Mouse (Mus musculus): ENCODE measurements around the gene 4930404N11Rik.

The 4930404N11Rik gene

DNA sequence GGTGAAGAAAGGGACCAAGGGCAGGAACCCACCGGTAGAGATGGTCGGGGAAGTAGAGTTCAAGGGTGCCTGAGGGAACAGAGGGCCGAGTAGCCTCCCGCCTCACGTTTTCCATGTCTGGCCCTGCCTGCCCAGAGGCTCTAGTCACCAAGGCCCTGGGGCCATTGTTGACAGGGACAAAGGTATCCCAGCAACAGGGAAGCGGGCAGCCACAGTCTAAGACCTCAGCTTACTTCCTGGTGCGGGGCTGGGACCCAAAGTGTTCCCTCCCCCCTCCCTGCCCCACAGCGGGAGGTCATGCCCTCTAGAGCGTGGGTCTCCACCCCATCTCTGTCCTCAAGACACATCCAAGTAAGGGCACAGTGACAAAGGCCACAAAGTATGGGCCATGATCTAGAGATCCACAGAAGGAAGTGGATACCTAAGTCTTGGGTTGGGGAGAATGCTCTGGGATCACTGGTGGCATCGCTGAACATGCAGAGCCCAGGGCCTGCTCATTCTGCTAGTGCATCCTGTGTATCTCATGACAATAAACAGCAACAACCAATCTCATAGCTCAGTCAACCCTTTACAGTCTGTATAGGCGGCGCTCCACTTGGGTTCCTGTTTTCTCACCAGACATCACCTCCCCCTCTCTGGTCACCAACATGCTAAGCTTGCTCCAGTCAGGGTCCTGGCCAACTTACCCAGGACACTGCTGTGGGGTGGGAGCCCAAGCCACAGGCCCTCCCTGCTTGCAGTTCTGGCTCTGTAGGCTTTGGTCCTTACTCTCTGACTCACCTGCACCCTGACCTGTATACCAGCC is at the start of gene 4930404N11Rik:
Gene 4930404N11Rik (minus strand): TSS at position 145 of the 805 bp plus-strand sequence.
- peak; percentile 15 for DNase-seq (ENCODE audit: low read depth)

DNA sequence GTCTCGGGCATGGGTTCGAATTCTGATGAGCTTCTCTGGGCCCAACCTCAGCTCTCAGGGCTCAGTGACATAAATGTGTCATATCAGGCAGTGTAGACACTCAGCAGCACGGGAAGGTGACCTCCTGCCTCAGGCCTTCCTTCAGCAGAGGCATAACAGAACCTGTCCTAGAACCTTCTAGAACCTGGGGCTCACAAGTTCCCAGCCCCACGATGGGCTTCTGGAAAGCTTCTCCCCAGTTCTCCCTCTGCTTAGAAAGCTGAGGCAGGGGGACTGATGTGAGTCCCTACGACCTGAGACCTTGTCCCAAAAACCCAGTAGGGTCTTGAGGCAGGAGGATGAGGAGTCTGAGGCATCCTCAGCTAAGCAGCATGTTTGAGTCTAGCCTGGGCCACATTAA is 49.5 kb upstream of the 4930404N11Rik start:
- DNase-seq (ENCODE audit: low read depth), result no peak

DNA sequence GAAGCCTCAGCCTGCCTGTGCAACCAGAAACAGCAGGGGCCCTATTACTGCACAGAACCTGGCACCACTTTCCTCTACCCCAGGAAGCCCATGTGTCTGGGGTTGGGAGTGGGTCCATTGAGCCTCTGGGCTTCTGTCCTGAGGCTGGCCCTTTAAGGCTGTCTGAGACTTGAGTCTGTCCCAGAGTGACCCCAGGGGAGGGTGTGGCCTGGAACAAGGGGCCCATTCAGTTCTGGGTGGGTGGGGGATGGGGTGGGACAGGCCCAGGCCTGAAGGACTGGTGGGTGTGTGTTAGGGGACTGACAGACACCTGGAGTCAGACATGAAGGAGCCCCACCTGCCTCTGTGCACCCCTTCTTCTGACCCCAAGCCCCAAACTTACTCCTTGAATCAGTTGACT is 49.1 kb upstream of the 4930404N11Rik start:
- peak; percentile 62 for DNase-seq (ENCODE audit: low read depth)

DNA sequence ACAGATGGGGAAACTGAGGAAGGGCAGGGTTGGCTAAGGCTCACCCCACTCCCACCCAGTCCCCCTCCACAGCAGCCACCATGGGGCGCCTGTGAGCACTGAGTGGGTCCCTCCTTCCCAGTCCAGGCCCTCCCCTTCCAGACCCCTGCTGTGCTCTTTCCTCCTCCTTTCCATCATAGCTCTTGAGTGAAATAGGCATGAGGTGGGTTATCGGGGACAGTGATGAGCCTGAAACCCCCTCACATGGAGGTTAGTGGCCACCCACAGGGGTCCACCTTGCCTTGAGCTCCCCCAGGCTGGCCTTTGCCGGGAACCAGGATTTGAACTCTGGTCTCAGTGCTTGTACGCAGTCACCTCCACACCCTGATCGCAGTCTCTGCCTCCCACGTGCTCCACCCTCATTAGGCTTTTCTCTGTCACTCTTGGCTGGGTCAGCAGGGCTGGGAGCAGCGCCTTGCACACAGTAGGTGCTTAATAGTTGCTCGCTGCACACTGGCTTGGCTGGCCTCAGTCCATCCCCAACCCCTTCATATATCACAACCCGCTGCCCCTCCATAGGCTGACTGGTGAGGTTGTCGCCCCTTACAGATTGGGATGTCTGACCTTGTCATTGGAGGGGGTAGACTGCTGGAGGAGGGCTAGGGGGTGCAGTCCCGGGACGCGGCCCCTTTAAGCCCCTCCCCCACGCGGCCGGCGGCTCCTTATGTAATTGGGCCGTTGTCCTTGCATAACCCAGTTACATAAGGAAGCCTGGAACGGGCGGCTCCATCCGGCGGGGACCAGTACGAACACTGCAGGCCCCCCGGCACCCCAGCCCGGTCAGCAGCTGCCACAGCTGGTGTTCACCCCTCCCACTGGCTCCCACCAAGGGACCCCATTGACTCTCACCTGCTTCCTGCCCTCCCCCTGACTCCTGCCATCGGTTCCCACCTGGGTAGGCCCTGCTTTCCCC is 48.0 kb upstream of the 4930404N11Rik start:
- DNase-seq (ENCODE audit: low read depth), result peak; percentile 32

DNA sequence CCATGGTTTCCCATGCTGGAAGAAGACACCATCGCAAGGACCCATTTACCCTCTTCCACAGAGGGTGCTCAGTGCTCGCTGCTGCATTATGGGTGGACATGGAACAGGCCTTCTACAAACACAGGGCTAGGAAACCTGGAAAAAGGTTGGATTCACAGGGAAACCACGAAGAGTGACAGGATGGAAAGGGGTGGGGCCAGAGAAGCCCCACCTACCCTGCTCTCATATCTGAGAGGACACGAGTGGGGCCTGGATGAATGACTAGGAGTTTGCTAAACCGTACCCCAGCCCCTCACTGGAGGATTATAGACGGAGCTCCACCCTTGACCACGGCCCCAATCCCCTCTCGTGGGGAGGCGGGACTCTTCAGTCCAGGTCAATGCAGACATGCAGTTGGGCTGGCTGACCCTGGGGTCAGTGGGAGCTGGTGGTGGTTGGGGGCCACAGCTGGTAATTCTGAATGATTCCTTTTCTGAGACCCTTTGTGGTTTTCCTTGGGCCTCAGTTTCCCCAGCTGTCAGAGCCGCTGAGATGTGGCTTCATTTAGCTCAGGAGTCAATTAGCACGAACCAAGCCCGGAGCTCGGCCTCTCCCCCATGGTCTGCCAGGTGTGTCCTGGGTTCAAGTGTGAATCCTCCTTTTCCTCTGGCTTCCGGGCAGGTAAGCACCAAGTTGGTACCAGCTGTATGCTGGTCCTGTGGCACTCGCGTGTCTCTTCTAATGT is 47.1 kb upstream of the 4930404N11Rik start:
- DNase-seq (ENCODE audit: low read depth), result peak; percentile 41

DNA sequence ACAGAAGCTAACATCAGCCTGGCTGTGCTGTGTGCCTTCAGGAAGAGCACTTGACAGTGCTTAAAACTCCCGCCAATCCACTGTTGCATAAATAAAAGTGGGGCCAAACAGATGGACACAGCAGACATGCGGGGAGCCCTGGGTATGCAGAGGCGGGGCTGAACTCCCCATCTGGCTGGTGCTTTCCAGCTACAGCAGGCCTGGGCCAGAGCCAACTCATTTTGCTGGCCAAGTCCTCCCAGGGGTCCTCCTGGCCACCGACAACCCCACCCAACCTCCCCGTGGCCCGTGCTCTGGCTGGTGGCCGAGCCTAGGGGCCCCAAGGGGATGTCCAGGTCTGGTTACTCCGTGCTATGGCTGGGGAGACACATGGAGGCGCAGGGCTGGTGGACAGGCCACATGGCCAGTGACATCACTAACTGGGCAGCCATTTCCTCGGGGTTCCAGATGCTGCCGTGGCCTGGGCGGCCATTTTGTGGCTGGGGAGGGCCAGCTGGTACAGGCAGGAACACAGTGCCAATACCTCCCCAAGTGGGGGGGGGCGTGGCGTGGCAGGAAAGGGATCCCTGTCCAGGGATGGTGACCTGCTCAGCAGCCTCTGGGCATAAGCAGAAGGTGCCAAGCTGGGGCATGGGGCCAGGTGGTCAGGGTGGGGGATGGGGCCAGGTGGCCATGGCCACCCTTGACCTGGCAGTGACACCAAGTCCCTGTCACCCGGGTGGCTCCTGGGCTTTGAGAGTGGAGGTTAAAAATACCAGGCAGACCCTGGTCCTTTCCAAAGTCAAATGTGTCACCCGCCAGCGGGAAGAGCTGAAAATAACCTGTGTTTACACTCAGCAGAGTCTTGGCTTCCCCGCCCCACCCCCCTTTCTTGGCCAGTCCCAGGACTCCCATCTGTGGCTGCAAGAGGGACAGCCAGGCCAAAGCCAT is 46.1 kb upstream of the 4930404N11Rik start:
- DNase-seq (ENCODE audit: low read depth), result peak; percentile 81

DNA sequence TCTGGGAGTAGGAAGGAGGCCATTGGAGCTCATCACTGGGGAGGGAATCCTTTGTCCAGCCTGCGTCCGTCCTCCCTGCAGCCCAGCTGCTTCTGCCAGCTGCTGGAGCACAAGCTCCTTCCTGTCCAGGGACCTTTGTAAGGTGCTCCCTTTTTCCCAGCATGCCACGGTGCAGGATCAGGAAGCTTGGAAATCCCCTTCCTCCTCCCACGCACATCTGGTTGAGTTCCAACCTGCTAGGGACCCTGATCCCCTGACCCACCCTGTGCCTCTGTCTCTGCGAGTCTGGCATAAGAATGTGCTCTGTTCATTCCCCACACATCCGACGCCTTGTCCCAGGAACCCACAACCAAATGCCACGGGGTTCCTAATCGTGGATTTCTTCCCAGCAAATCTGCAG is 45.4 kb upstream of the 4930404N11Rik start:
- DNase-seq (ENCODE audit: low read depth), result no peak

DNA sequence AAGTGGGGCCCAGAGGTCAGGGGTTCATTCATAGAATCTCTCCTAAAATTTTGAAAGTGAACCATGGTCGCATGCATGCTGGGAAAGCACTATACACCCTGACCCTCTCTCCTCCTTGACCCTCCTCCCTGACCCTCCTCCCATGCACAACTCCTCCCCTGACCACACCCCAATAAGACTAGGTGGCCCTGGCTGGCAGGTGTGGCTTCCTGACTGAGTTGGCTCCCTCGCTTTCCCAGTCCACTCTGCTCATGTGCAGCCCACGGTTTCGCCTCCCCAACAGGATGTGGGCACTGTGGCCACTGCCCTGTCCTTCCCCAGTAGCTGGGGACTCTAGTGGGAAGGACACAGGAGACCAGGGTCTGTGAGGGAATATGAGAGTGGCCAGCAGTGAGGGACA is 44.7 kb upstream of the 4930404N11Rik start:
- DNase-seq (ENCODE audit: low read depth), result no peak

DNA sequence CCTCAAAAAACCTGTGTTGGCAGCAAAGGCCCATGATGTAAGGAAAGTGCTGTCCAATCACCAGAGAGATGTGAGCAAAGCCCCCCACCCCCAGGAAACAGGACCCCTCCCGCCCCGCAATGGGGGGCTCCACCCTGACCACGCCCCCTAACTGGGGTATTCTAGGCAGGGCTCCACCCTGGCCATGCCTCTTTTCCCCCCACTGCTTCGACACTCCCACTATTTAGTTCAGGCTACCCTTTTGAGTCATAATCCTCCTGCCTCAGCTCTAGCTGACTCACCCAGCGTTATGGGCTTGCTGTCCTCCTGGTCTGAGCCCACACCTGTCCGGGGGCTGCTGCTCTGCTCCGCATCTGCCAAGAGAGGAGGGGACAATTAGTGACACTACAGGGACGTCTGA is 43.7 kb upstream of the 4930404N11Rik start:
- DNase-seq (ENCODE audit: low read depth), result no peak

DNA sequence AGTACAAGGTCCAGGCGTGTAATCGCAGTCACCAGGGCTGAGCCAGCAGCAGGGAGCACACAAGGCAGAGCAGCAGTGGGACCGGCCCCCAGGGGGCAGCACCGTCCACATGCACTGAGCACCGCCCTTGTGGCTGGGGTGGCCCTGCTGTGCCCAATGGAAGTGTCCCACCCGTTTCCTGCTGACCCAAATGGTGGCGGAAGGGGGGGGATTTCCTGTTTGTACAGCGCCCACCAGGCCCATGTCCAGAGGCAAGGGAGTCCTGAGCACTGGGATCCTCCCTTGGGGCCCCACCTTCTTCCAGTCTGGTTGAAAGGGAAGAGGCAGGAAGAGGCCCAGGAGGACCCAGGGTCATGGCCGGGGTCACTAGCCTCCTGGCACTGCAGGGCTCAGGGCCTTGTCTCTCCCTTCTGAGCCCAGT is 43.3 kb upstream of the 4930404N11Rik start:
- DNase-seq (ENCODE audit: low read depth), result peak; percentile 71

DNA sequence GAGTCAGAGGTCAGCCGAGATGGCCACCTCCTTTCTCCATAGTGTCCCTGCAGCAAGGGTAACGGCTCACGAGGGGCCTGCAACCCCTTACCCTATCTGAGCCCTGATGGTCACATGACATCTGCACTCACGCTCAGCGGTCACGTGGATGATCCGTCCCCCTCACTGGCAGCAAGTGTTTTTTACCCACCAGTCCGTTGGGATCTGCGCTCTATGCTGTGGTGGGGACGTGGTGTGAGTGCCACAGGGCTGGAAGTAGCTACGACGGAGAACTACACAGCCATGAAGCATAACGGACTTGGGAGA is 42.8 kb upstream of the 4930404N11Rik start:
- DNase-seq (ENCODE audit: low read depth), result no peak

DNA sequence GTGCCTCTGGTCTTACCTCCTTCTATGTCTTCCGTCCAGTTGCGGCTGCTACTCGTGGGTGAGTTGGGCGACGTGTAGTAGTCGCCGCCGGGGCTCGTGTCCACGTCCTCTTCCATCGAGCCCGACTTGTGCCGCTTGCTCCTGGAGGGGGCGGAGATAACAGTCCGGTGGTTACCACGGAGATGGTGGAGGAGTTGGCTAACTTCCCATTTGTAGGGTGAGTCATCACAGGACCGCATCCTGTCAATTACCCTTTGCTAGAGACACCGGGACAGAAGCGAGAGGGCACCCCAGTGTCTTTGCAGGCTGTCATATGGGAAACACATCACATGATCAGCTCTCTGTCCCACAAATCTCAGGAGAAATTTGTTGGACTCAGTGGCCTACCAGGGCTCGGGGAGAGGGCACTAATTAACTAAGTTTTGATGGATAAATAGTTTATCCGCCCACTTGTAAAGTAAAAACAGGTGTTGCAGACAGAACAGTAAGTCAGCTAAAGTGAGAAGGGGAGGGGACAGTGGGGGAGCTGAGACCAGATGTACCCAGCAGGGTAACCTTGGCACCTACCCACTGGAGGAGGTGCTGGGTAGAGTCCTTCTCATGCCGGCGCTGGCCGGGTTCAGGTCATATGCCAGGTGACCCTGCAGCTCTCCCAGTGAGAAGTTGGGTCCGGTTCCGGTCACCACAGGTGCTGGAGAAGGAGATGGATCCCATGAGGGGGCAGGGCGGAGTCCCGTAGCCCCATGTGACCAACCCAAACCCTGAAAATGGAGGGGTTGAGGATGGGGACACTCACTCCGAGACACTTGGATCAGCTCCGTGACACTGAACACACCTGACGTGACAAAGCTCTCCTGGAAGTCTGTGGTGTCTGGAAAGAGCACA is 42.2 kb upstream of the 4930404N11Rik start:
- peak; percentile 97 for DNase-seq (ENCODE audit: low read depth)

DNA sequence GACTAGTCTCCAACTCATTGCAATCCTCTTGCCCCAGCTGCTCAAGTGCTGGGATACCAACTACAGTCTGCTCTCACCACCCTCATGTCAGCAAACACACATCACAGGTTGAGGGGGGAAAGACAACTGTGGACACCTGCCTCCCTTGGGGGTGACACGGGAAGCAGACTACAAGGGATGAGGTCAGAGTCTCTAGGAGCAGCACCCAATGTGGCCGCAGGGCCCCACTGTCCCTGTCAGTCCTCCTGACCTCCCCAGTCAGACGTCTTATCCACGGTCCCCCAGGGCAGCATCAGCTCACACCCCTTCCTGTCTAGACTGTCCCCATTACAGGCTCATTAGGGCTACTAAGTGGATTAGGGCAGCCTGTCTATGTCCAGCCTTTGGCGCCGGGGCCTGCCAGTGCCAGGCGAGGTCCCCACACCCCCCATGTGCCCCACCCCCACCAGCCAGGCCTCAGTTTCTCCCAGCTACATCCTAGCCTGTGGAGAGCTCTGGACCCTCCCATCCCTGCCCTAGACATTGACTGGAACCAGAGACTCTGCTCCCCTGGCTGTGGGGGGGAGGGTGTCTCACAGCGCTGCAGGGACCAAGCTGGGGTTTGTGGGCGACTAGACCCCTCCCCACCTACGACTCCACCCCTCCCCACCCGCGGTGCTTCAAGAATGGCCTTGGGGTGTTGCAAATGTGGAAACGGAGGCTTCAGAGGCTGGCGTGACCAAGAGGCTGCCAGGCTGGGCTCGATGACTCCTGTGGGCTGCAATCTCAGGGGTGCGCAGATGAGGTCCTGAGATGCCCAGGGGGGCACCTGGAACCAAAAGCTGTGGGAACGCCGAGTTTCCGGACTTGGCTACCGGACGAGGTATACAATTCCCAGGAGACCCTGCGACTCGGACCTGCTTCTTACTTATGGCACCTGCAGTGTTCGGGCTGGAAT is 41.2 kb upstream of the 4930404N11Rik start:
- DNase-seq (ENCODE audit: low read depth), result no peak

DNA sequence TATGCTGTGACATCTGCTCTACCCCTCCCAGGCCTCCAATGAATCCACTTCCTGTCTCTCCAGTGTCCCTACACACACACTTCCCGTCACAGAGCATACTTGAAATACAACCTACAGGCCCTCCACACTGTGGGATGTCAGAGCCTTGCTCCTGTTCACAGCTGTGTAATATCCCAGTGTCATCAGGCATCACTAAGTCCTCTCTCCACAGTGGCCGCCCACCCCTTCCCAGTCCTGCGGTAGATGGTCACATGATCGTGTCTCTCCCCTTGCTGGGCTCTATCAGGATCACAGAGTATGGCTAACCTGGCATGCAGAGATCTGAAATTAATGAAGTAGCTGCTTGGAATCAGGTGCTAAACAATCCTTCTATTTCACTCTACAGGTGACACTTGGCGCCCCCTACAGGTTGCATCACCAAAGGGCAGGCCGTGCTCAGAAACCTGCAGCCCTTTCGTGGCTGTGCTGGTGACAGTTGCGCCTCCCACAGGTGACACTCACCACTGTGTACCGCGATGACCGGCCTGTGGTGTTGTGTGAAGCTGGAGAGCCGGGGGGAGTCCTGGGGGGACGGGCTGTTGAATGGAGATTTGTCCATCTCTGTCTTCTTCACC is 40.1 kb upstream of the 4930404N11Rik start:
- DNase-seq (ENCODE audit: low read depth), result peak; percentile 66

DNA sequence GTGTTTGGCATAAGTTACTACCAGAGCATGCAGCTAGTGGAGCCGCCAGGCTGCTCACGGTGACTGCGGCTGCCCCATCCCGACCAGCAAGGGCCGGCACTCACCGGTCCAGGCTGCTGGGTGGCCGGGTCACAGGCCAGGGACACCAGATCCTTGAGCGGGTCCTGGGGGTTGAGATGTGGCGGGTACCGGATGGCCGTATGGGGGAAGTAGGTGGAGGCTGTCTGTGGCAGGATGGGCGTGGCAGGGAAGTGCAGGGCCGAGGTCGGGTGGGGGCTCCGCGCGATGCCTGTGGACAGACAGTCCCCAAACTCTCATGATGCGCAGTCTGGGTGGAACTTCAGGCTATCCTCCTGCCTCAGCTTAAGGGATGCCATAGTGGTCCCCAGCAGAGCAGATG is 39.1 kb upstream of the 4930404N11Rik start:
- no peak for DNase-seq (ENCODE audit: low read depth)

DNA sequence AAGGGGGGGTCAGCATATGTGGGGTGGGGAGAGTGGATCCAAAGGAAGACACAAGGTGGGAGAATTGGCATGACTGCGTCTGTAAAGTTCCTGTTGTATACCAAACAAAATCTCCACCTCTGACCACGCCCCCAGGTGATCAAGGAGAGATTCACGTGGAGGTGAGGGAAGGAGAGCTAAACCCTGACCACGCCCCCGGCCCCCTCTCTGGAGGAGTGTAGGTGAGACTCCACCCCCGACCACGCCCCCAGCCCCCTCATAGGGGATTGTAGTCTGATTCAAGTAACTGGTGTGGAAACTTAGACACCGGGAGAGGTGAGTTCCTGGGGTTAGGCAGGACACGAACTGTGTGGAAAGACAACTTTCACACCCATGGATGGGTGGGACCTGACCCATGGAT is 38.5 kb upstream of the 4930404N11Rik start:
- no peak for DNase-seq (ENCODE audit: low read depth)

DNA sequence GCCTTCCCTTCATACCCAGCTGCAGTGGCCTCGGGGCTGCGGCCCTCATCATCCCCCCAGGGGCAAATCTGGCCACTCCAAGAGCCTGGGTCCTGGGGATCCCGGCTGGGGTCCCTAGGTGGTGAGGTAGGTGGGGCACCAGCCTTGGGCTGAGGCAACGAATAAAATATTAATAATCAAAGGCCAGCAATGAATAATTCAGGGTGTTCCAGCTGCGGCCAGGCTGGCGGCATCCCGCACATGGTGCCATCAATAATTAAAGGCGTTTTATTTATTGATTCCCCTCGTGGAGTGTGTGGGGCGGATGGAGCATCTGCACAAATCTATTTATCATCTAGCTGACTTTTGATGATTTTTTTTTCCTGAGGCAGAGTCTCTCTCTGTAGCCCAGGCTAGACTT is 37.9 kb upstream of the 4930404N11Rik start:
- DNase-seq (ENCODE audit: low read depth), result no peak

DNA sequence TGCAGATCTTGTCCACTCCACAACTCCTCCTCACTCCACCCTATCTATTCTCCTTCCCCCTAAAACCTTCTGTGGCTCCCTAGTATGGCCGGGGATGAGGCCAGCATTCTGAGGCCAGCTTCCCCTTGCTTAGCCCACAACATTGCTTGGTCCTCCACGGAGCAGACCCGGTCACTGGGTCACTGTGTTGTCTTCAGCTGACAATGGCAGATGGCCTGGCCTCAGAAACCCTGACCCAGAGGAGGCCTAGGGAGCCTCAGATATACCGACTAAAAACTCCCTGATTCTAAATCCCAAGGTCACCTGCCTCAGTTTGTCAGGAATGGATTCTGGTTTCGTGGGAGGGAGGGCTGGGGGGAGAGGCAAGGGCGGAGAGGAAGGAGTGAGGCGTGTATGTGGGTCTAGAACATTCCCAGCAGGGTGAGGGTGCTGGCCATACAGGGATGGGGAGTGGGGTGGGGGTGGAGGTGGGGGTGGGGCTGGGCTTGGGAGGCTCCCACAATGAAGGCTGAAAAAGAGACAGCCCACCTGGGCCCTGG is 36.7 kb upstream of the 4930404N11Rik start:
- DNase-seq (ENCODE audit: low read depth), result no peak
